Mouse (Mus musculus): Measurements from ENCODE around the gene Aup1. TPM values are rescaled to one million over a fixed set of nuclear protein-coding genes. Genes with fewer than 3 reads are reported as not detected.
A peak's percentile ranks its signal among the peaks of the same experiment; 100 is the strongest.

Aup1 gene
- polyA plus RNA-seq, 1 experiment = not detected

DNA sequence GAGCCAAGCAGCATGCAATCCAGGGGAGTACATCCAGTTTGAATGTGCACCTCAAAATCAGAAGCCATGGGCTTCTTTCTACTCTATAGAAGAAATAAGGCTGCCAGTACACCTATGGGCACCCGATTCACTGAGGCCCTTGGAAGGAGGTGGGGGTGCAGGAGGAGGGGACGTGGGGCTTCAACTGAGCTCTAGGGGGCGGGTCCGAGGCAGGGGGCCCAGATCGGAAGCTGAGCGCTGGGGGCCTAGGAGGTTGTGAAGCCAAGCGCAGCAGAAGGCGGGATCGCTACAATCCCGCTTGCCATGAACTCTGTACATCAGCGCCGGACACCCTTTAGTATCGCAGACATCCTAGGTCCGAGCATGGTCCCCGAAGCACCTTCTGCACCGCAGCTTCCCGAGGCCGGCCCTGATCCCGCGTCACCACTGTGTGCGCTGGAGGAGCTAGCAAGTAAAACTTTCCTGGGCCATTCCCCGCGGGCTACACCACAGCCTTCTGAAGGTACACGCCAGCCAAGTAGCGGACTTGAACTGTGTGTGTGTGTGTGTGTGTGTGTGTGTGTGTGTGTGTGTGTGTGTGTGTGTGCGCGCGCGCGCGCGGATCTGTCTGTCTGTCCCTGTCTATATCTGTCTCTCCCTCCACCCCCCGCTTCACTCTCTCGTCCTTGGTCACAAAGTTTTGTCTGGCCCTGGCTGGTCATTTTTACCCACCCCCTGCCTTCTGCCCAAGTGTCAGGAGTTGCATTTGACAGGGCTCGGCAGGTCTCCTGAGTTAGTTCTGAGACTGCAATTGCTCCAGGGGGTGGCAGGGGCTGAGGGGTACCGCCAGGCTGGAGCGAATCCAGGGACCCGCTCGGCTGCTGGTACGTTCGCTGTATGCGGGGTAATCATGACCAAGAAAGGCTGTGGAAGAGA lies 32.1 kb downstream of the Aup1 start, which contains the start of gene Lbx2:
Gene Lbx2, plus strand, starts transcription at position 247 of the 915 bp plus-strand sequence.
- TF ChIP-seq POLR2A (IDR thresholded peaks at IDR 0.05; ENCODE audit: insufficient read depth, low read depth, low read length) = no peak
- no peak for TF ChIP-seq CTCF (IDR thresholded peaks at IDR 0.05; ENCODE audit: insufficient read depth, low read depth, low read length)
- no peak within 1 kb of the TSS for H3K27ac ChIP-seq (ENCODE audit: insufficient read depth, low read depth, low read length)
- peaks cover 12% of the 10 kb centered on the region; the same call in 1 of the 2 replicates for H3K4me1 ChIP-seq (ENCODE audit: control insufficient read depth, insufficient read depth, low read length)
- WGBS = 5% methylated on average over 40 of the region's 42 CpGs
- H3K4me3 ChIP-seq (ENCODE audit: insufficient read depth, low read depth, low read length) = no peak within 1 kb of the TSS

- Histone ChIP-seq H3K4me3 (ENCODE audit: insufficient read depth, low read depth, low read length) (no peak overlapping the region), H3K4me1 (ENCODE audit: control insufficient read depth, insufficient read depth, low read length) (peaks cover 12% of the 10 kb centered on the region; the same call in 1 of the 2 replicates), H3K27ac (ENCODE audit: insufficient read depth, low read depth, low read length) (no peak overlapping the region)
- 4% methylated on average over 47 of the region's 47 CpGs for whole genome bisulfite sequencing
- TF ChIP-seq CTCF (IDR thresholded peaks at IDR 0.05; ENCODE audit: insufficient read depth, low read depth, low read length) (no peak), POLR2A (IDR thresholded peaks at IDR 0.05; ENCODE audit: insufficient read depth, low read depth, low read length) (no peak)
These were observed 33.0 kb downstream of the Aup1 start for GRCm38 (mm10) chr6:83087205-83087925.

- no peak for TF ChIP-seq CTCF (IDR thresholded peaks at IDR 0.05; ENCODE audit: insufficient read depth, low read depth, low read length)
- no peak for TF ChIP-seq POLR2A (IDR thresholded peaks at IDR 0.05; ENCODE audit: insufficient read depth, low read depth, low read length)
- H3K4me3 ChIP-seq (ENCODE audit: insufficient read depth, low read depth, low read length) = no peak overlapping the region
- WGBS = 14% methylated on average over 9 of the region's 9 CpGs
- no peak overlapping the region for H3K27ac ChIP-seq (ENCODE audit: insufficient read depth, low read depth, low read length)
- peaks cover 12% of the 10 kb centered on the region; the same call in 1 of the 2 replicates for H3K4me1 ChIP-seq (ENCODE audit: control insufficient read depth, insufficient read depth, low read length)
These were observed 33.6 kb downstream of the Aup1 start for GRCm38 (mm10) chr6:83087926-83088260.

GRCm38 (mm10) chr6:83092416-83093127 lies 38.3 kb downstream of the Aup1 start:
- Histone ChIP-seq H3K4me3 (ENCODE audit: insufficient read depth, low read depth, low read length) (no peak overlapping the region), H3K4me1 (ENCODE audit: control insufficient read depth, insufficient read depth, low read length) (peaks cover 3% of the 10 kb centered on the region; the same call in 1 of the 2 replicates), H3K27ac (ENCODE audit: insufficient read depth, low read depth, low read length) (no peak overlapping the region)
- WGBS = 37% methylated on average over 6 of the region's 6 CpGs
- TF ChIP-seq POLR2A (IDR thresholded peaks at IDR 0.05; ENCODE audit: insufficient read depth, low read depth, low read length) (no peak), CTCF (IDR thresholded peaks at IDR 0.05; ENCODE audit: insufficient read depth, low read depth, low read length) (no peak)

GRCm38 (mm10) chr6:83095968-83096367 lies 41.6 kb downstream of the Aup1 start:
- TF ChIP-seq POLR2A (IDR thresholded peaks at IDR 0.05; ENCODE audit: insufficient read depth, low read depth, low read length) = no peak
- TF ChIP-seq CTCF (IDR thresholded peaks at IDR 0.05; ENCODE audit: insufficient read depth, low read depth, low read length) = no peak
- 49% methylated on average over 6 of the region's 6 CpGs for WGBS
- Histone ChIP-seq H3K4me1 (ENCODE audit: control insufficient read depth, insufficient read depth, low read length) (no peaks in the 10 kb centered on the region), H3K27ac (ENCODE audit: insufficient read depth, low read depth, low read length) (no peak overlapping the region), H3K4me3 (ENCODE audit: insufficient read depth, low read depth, low read length) (no peak overlapping the region)

DNA sequence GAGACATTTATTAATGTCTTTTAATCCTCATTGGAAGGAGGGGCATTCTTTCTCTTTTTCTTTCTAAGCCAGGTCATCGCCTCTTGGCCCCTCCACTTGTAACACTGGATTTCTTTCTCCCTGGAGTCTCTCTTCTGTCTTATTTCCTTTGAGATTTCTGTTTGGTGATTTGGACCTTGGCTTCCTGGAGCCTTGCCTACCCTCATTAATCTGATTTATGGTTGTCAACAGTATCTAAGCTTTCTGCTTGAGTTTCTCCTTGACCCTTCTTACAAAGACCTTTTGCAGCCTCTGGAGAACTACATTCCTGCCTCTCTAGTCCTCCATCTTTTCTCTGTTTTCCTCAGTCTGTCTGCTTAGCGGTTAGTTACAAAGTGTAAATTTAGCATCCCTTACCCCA lies 44.1 kb downstream of the Aup1 start:
- 56% methylated on average over 2 of the region's 2 CpGs for WGBS
- no peak for TF ChIP-seq POLR2A (IDR thresholded peaks at IDR 0.05; ENCODE audit: insufficient read depth, low read depth, low read length)
- TF ChIP-seq CTCF (IDR thresholded peaks at IDR 0.05; ENCODE audit: insufficient read depth, low read depth, low read length) = no peak
- H3K4me1 ChIP-seq (ENCODE audit: control insufficient read depth, insufficient read depth, low read length) = peaks cover 16% of the 10 kb centered on the region

DNA sequence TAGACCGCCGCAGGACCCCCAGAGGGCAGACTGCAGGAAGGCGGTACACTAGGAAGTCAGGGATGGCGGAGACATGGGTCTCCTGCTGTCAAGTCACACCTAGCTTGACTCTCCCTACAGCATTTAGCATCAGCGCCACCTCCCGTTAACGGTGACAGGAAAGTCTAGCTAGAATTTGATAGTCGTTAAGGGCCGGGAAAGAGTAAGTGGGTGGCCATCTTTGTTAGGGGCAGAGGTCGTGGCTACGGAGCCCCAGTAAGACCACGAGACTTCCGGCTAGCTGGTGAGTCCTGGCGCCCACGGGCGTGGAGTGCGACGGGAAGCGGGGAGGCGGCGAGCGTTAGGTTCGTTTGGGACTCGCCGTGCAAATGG lies 47.0 kb downstream of the Aup1 start, which contains the start of the genes Ccdc142 and Gm42688:
Gene Ccdc142, plus strand, starts transcription at position 286 of the 372 bp plus-strand sequence.
Gene Gm42688, plus strand, starts transcription at position 302 of the 372 bp plus-strand sequence.
- H3K4me1 ChIP-seq (ENCODE audit: control insufficient read depth, insufficient read depth, low read length) = peaks cover 18% of the 10 kb centered on the region
- under 1% methylated on average over 25 of the region's 25 CpGs for WGBS
- no peak for TF ChIP-seq POLR2A (IDR thresholded peaks at IDR 0.05; ENCODE audit: insufficient read depth, low read depth, low read length)
- no peak for TF ChIP-seq CTCF (IDR thresholded peaks at IDR 0.05; ENCODE audit: insufficient read depth, low read depth, low read length)
- 0 out of 2 replicates have a peak within 1 kb of the TSS, but pooled peaks have one; percentile 10 for H3K27ac ChIP-seq (ENCODE audit: insufficient read depth, low read depth, low read length)
- peak within 1 kb of the TSS; percentile 70 for H3K4me3 ChIP-seq (ENCODE audit: insufficient read depth, low read depth, low read length)

More for the DNA sequence above, 44.1 kb downstream of the Aup1 start:
- H3K4me3 ChIP-seq (ENCODE audit: insufficient read depth, low read depth, low read length) = no peak overlapping the region
- H3K27ac ChIP-seq (ENCODE audit: insufficient read depth, low read depth, low read length) = no peak overlapping the region

Data from olfactory bulb, adult 2 months (tissue).